Mouse (Mus musculus) C2C12 (cell line): Measurements from ENCODE around the gene Prpsap2. TPM values are rescaled to one million over a fixed set of nuclear protein-coding genes. Genes with fewer than 3 reads are reported as not detected.

ENCODE experiments used
- H3K27me3 ChIP-seq: one replicate; pipeline ENCODE4 v1.6.1; 2011; ENCODE audit not compliant: control insufficient read depth, insufficient read depth, insufficient read length
- H3K36me3 ChIP-seq: one replicate; pipeline ENCODE4 v1.6.1; 2011; ENCODE audit not compliant: control insufficient read depth, insufficient read depth
- H3K4me3 ChIP-seq: one replicate; pipeline ENCODE4 v1.5.1; 2011; ENCODE audit warnings: mild to moderate bottlenecking, control low read depth; ENCODE audit not compliant: poor library complexity, insufficient read depth, severe bottlenecking
- H3K79me2 ChIP-seq: one replicate; pipeline ENCODE4 v1.6.1; 2011; ENCODE audit not compliant: control insufficient read depth, insufficient read depth
- H3K79me3 ChIP-seq: one replicate; pipeline ENCODE4 v1.6.1; 2011; ENCODE audit warnings: low read depth, control low read depth
- H3ac ChIP-seq: one replicate; pipeline ENCODE3; 2011; ENCODE audit warnings: low read depth; ENCODE audit not compliant: control insufficient read depth, insufficient read length
- CEBPB ChIP-seq: IDR thresholded peaks from one replicate; pipeline ENCODE4 v1.6.1; 2011; ENCODE audit warnings: low read depth, mild to moderate bottlenecking, control low read depth, moderate library complexity
- CTCF ChIP-seq: IDR thresholded peaks from one replicate; pipeline ENCODE4 v1.5.1; 2011; ENCODE audit not compliant: control insufficient read depth, insufficient read depth, insufficient read length
- FOSL1 ChIP-seq: IDR thresholded peaks from one replicate; pipeline ENCODE4 v1.8.0; 2011; ENCODE audit warnings: mild to moderate bottlenecking, low read length; ENCODE audit not compliant: poor library complexity, insufficient read depth, severe bottlenecking
- MAX ChIP-seq: IDR thresholded peaks from one replicate; pipeline ENCODE4 v1.6.1; 2011; ENCODE audit warnings: mild to moderate bottlenecking, control low read depth
- MYOD1 ChIP-seq: IDR thresholded peaks from one replicate; pipeline ENCODE4 v1.6.1; 2011; ENCODE audit warnings: low read depth; ENCODE audit not compliant: control insufficient read depth, insufficient read length
- MYOG ChIP-seq: IDR thresholded peaks from one replicate; pipeline ENCODE4 v1.6.1; 2011; ENCODE audit not compliant: control insufficient read depth, insufficient read length; ENCODE audit errors: extremely low read depth
- USF1 ChIP-seq: IDR thresholded peaks from one replicate; pipeline ENCODE4 v1.6.1; 2011; ENCODE audit warnings: low read depth, mild to moderate bottlenecking, control low read depth, moderate library complexity
- polyA plus RNA-seq: library from polyadenylated mRNA; unstranded; fragments of >200 nt; fragmentation: generic; extraction: Trizol; gene quantifications from one replicate; pipeline ENCODE4 v1.2.1, GENCODE M21; 2012; ENCODE audit warnings: missing spikeins

Gene Prpsap2
- polyA plus RNA-seq, 1 experiment = 15.9 TPM

GRCm38 (mm10) chr11:61702494-61702893 is 59.4 kb downstream of the Prpsap2 start:
- Histone ChIP-seq H3K79me2 (no peaks in the 10 kb centered on the region), H3K27me3 (no peaks in the 10 kb centered on the region), H3K4me3 (no peak overlapping the region), H3ac (no peak overlapping the region), H3K36me3 (no peaks in the 10 kb centered on the region), H3K79me3 (no peaks in the 10 kb centered on the region)
- TF ChIP-seq MYOG (no peak), MYOD1 (no peak), FOSL1 (no peak), CTCF (no peak), USF1 (no peak), CEBPB (no peak), MAX (no peak)

DNA sequence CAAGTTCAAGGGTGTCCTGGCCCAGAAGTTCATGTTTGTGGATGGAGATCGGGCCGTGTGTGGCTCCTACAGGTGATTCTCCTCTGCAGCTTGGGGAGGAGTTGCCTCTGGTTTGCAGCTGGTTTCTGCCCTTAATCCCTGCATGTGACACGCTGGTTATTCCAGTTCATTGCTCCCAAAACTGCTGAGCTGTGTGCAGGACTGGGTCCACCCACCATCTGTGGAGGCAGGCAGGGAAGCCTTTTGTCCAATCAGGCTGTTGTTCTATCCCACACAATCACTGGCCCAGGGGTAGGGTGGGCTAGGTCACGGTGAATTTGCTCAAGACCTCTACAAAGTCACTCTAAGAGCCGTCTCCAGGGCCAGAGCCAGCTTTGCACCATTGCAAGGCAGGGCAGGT is 60.2 kb downstream of the Prpsap2 start:
- Histone ChIP-seq H3K79me2 (no peaks in the 10 kb centered on the region), H3K4me3 (no peak overlapping the region), H3ac (no peak overlapping the region), H3K36me3 (no peaks in the 10 kb centered on the region), H3K27me3 (no peaks in the 10 kb centered on the region), H3K79me3 (no peaks in the 10 kb centered on the region)
- no peak for TF ChIP-seq MYOD1
- TF ChIP-seq FOSL1 = no peak
- TF ChIP-seq USF1 = no peak
- no peak for TF ChIP-seq MAX

DNA sequence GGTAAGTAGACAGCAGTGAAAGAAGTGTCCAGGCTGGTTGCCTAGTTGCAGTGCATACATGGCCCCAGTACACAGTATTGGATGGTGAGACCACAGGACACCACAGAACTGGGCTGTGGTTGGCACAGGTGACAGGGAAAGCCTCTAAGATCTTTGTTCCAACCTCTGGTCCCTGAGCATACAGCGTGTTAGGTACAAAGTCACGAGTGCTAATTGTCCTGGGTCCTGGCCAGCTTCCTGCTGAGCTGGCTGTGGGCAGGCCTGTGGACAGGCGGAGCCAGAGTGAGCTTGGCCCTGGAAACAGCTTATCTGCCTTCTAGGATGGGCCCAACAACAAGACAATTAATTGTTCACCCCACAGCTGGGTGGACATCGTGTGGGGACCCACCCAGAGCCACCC is 62.0 kb downstream of the Prpsap2 start:
- TF ChIP-seq USF1 (no peak), MAX (no peak), CEBPB (no peak), FOSL1 (no peak), CTCF (no peak), MYOD1 (no peak), MYOG (no peak)
- H3K36me3 ChIP-seq = no peaks in the 10 kb centered on the region
- no peaks in the 10 kb centered on the region for H3K79me3 ChIP-seq
- no peak overlapping the region for H3ac ChIP-seq
- no peaks in the 10 kb centered on the region for H3K79me2 ChIP-seq
- H3K27me3 ChIP-seq = peaks cover under 1% of the 10 kb centered on the region
- no peak overlapping the region for H3K4me3 ChIP-seq

DNA sequence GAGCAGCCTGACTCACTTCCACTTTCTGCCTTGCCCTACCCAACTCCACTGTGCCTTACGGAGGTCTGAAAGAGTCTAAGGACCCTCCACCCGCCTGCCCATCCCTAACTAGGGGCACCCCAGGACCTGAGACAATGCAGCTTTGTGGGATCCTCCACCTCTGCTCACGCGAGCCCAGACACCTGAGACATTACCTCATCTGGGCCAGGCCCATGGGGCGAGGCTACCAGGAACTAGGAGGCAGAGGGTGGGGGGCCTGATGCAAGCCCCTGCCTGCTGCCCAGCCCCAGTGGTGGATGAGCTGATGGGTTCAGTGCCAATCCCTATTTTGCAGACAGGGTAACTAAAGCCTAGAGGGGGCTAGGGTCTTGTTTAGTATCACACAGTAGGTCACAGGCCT is 62.4 kb downstream of the Prpsap2 start:
- Histone ChIP-seq H3K36me3 (no peaks in the 10 kb centered on the region), H3ac (no peak overlapping the region), H3K79me3 (no peaks in the 10 kb centered on the region), H3K27me3 (peaks cover 3% of the 10 kb centered on the region), H3K4me3 (no peak overlapping the region), H3K79me2 (no peaks in the 10 kb centered on the region)
- no peak for TF ChIP-seq USF1
- no peak for TF ChIP-seq MYOD1
- TF ChIP-seq MYOG = no peak
- TF ChIP-seq FOSL1 = no peak
- no peak for TF ChIP-seq CTCF
- TF ChIP-seq CEBPB = no peak
- no peak for TF ChIP-seq MAX

DNA sequence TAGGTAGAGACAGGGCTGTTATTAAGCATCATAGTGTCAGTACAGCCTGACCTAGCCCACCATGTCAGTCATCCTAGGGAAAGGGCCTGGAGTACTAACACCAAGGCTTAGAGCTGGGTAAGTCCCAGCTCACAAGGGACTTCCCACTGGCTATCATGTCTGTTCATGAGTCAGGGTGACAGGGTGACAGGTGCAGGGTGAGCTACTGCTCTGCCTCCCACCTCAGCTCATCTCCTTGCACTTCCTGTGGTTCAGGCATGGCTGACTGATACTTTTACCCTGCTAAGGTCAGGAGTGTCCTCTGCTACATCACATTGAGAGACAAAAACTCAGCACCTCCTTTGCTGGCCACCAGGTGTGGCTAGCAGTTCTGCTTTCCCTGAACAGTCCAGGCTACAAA is 63.0 kb downstream of the Prpsap2 start:
- Histone ChIP-seq H3K79me2 (no peaks in the 10 kb centered on the region), H3ac (no peak overlapping the region), H3K79me3 (no peaks in the 10 kb centered on the region), H3K36me3 (no peaks in the 10 kb centered on the region), H3K27me3 (peaks cover 3% of the 10 kb centered on the region), H3K4me3 (no peak overlapping the region)
- no peak for TF ChIP-seq MYOG
- TF ChIP-seq USF1 = no peak
- TF ChIP-seq CTCF = no peak
- no peak for TF ChIP-seq CEBPB
- peak; percentile 85 for TF ChIP-seq MYOD1
- no peak for TF ChIP-seq FOSL1

GRCm38 (mm10) chr11:61692996-61693395 is 68.9 kb downstream of the Prpsap2 start:
- no peak for TF ChIP-seq MAX
- H3K36me3 ChIP-seq = no peaks in the 10 kb centered on the region

More at GRCm38 (mm10) chr11:61692996-61693395, 68.9 kb downstream of the Prpsap2 start:
- Histone ChIP-seq H3K79me3 (no peaks in the 10 kb centered on the region), H3K4me3 (no peak overlapping the region), H3K27me3 (peaks cover 11% of the 10 kb centered on the region), H3ac (no peak overlapping the region), H3K79me2 (no peaks in the 10 kb centered on the region)
